Mouse (Mus musculus) thymus, adult 2 months (tissue): Measurements from ENCODE around the gene Rpsa. TPM values are rescaled to one million over a fixed set of nuclear protein-coding genes. Genes with fewer than 3 reads are reported as not detected.

Source experiments
- DNase-seq: peaks from one replicate; pipeline ENCODE4 v3.0.0; 2021
- H3K27ac ChIP-seq: fragments of 200-500 bp; 2 replicates; pipeline ENCODE4 v1.5.1; 2012; ENCODE audit warnings: low read length, control low read depth; ENCODE audit not compliant: control insufficient read depth, insufficient read depth
- H3K27me3 ChIP-seq: fragments of 200-500 bp; 2 replicates; pipeline ENCODE4 v1.6.1; 2012; ENCODE audit warnings: mild to moderate bottlenecking, low read length, moderate library complexity, mixed read lengths; ENCODE audit not compliant: control insufficient read depth, insufficient read depth
- H3K36me3 ChIP-seq: fragments of 200-500 bp; 2 replicates; pipeline ENCODE4 v1.6.1; 2012; ENCODE audit warnings: mild to moderate bottlenecking, low read length, moderate library complexity; ENCODE audit not compliant: control insufficient read depth, insufficient read depth
- H3K4me1 ChIP-seq: fragments of 200-500 bp; replicated peaks from 2 replicates; pipeline ENCODE4 v1.6.1; 2012; ENCODE audit warnings: low read length; ENCODE audit not compliant: control insufficient read depth, insufficient read depth
- H3K4me3 ChIP-seq: fragments of 200-500 bp; 2 replicates; pipeline ENCODE4 v1.5.1; 2012; ENCODE audit warnings: mild to moderate bottlenecking, low read length, control low read depth, moderate library complexity; ENCODE audit not compliant: control insufficient read depth, insufficient read depth
- CTCF ChIP-seq: fragments of 200-500 bp; IDR thresholded peaks from 2 replicates; pipeline ENCODE4 v1.5.1; 2012; ENCODE audit warnings: mild to moderate bottlenecking, control low read depth, low read length, moderate library complexity, borderline replicate concordance; ENCODE audit not compliant: control insufficient read depth, poor library complexity, insufficient read depth; ENCODE audit errors: extremely low read depth
- POLR2A ChIP-seq: fragments of 200-500 bp; IDR thresholded peaks from 2 replicates; pipeline ENCODE4 v1.6.1; 2012; ENCODE audit warnings: mild to moderate bottlenecking, low read length, control low read depth, moderate library complexity; ENCODE audit not compliant: control insufficient read depth, poor library complexity, insufficient read depth; ENCODE audit errors: extremely low read depth
- WGBS: fragments of 180-500 bp; shearing (Covaris S2); methylation state at CpG from one replicate; pipeline ENCODE4 v1.1.7; 2018; 5-methylcytosine and 5-hydroxymethylcytosine counted together
- polyA plus RNA-seq: library from polyadenylated mRNA; depleted of rRNA; stranded (reverse); fragments of >200 nt; gene quantifications from 2 replicates; pipeline ENCODE4 v1.2.3, GENCODE M21; 2012

Rpsa gene
- polyA plus RNA-seq, 1 experiment: 5,416 TPM

- no peak for TF ChIP-seq POLR2A
- no peak for TF ChIP-seq CTCF
- H3K4me1 ChIP-seq: no peaks in the 10 kb centered on the region
- no peak for DNase-seq
- WGBS: 80% methylated on average over 5 of the region's 5 CpGs
- H3K27ac ChIP-seq: no peak overlapping the region
- H3K27me3 ChIP-seq: no peaks in the 10 kb centered on the region
- H3K4me3 ChIP-seq: no peak overlapping the region
- no peaks in the 10 kb centered on the region for H3K36me3 ChIP-seq
These were observed 23.7 kb downstream of the Rpsa start for GRCm38 (mm10) chr9:120151152-120151551.

GRCm38 (mm10) chr9:120151906-120152399, 24.5 kb downstream of the Rpsa start:
- DNase-seq: no peak
- H3K36me3 ChIP-seq: no peaks in the 10 kb centered on the region
- H3K27me3 ChIP-seq: no peaks in the 10 kb centered on the region
- no peak overlapping the region for H3K4me3 ChIP-seq
- no peaks in the 10 kb centered on the region for H3K4me1 ChIP-seq
- no peak for TF ChIP-seq CTCF
- TF ChIP-seq POLR2A: no peak
- WGBS: 83% methylated on average over 12 of the region's 12 CpGs
- no peak overlapping the region for H3K27ac ChIP-seq

GRCm38 (mm10) chr9:120158047-120158446, 30.6 kb downstream of the Rpsa start:
- Histone ChIP-seq H3K36me3 (no peaks in the 10 kb centered on the region), H3K4me1 (no peaks in the 10 kb centered on the region), H3K27me3 (no peaks in the 10 kb centered on the region), H3K4me3 (no peak overlapping the region), H3K27ac (no peak overlapping the region)
- no peak for DNase-seq
- 34% methylated on average over 4 of the region's 4 CpGs for WGBS
- TF ChIP-seq POLR2A (no peak), CTCF (no peak)

GRCm38 (mm10) chr9:120163862-120164261, 36.4 kb downstream of the Rpsa start:
- Histone ChIP-seq H3K36me3 (no peaks in the 10 kb centered on the region), H3K4me3 (no peak overlapping the region), H3K27ac (no peak overlapping the region), H3K4me1 (no peaks in the 10 kb centered on the region), H3K27me3 (no peaks in the 10 kb centered on the region)
- TF ChIP-seq CTCF (no peak), POLR2A (no peak)
- 92% methylated on average over 16 of the region's 16 CpGs for WGBS
- DNase-seq: no peak

- no peak overlapping the region for H3K4me3 ChIP-seq
- TF ChIP-seq POLR2A (no peak), CTCF (no peak)
- H3K36me3 ChIP-seq: no peaks in the 10 kb centered on the region
- WGBS: 70% methylated on average over 11 of the region's 11 CpGs
- H3K27ac ChIP-seq: no peak overlapping the region
- no peaks in the 10 kb centered on the region for H3K27me3 ChIP-seq
- DNase-seq: no peak
- H3K4me1 ChIP-seq: no peaks in the 10 kb centered on the region
These were observed 40.3 kb downstream of the Rpsa start for GRCm38 (mm10) chr9:120167826-120168225.

- H3K27ac ChIP-seq: no peak overlapping the region
- H3K4me3 ChIP-seq: no peak overlapping the region
- TF ChIP-seq CTCF: no peak
- DNase-seq: peak; percentile 69
- H3K27me3 ChIP-seq: no peaks in the 10 kb centered on the region
- no peaks in the 10 kb centered on the region for H3K4me1 ChIP-seq
- 40% methylated on average over 5 of the region's 5 CpGs for WGBS
- no peaks in the 10 kb centered on the region for H3K36me3 ChIP-seq
These were observed 43.8 kb downstream of the Rpsa start for GRCm38 (mm10) chr9:120171295-120171694.
